Mouse (Mus musculus) cerebellum, postnatal 25 days (tissue): ENCODE measurements around the gene Olfr194.
"Not testable (repeated sequence)": the region's sequence is repeated elsewhere in the genome, so short reads cannot be mapped to it uniquely, and the experiment has no call there.

Experiments used
- DNase-seq, 2 experiments: peaks; one replicate each; pipeline ENCODE4 v3.0.0; 2021; ENCODE audit warnings: mixed read lengths in 2 of 2

Olfr194 gene

GRCm38 (mm10) chr16:59120969-59121368 lies at the start of gene Olfr194:
Gene Olfr194, minus strand, starts transcription at chr16:59121069.
- DNase-seq = no peak

- no peak for DNase-seq
These were observed 49.5 kb upstream of the Olfr194 start, which contains the start of gene Olfr196 for GRCm38 (mm10) chr16:59170354-59170753. Gene Olfr196, minus strand, starts transcription at chr16:59170454.

- DNase-seq = no peak
These were observed 31.1 kb upstream of the Olfr194 start for GRCm38 (mm10) chr16:59151996-59152395.

- no peak for DNase-seq
These were observed 25.9 kb upstream of the Olfr194 start, which contains the start of gene Olfr195 for GRCm38 (mm10) chr16:59146746-59147145. Gene Olfr195, plus strand, starts transcription at chr16:59147046.

- no peak for DNase-seq
These were observed 20.2 kb upstream of the Olfr194 start for GRCm38 (mm10) chr16:59141105-59141504.

GRCm38 (mm10) chr16:59130740-59131139 lies 9.9 kb upstream of the Olfr194 start:
- DNase-seq = no peak

GRCm38 (mm10) chr16:59111781-59112180 lies 9.1 kb downstream of the Olfr194 start, which contains the start of gene Olfr193:
Gene Olfr193, minus strand, starts transcription at chr16:59111881.
- no peak for DNase-seq

GRCm38 (mm10) chr16:59108522-59108921 lies 12.3 kb downstream of the Olfr194 start:
- DNase-seq = not testable (repeated sequence)

GRCm38 (mm10) chr16:59105312-59105711 lies 15.6 kb downstream of the Olfr194 start:
- DNase-seq = no peak

GRCm38 (mm10) chr16:59089722-59090121 lies 31.1 kb downstream of the Olfr194 start, which contains the start of gene Olfr191:
Gene Olfr191, minus strand, starts transcription at chr16:59089822.
- not testable (repeated sequence) for DNase-seq

- not testable (repeated sequence) for DNase-seq
These were observed 39.8 kb downstream of the Olfr194 start for GRCm38 (mm10) chr16:59081113-59081512.

- no peak for DNase-seq
These were observed 43.0 kb downstream of the Olfr194 start, which contains the start of gene Olfr190 for GRCm38 (mm10) chr16:59077905-59078304. Gene Olfr190, minus strand, starts transcription at chr16:59078005.

GRCm38 (mm10) chr16:59073520-59073919 lies 47.3 kb downstream of the Olfr194 start:
- DNase-seq = no peak

GRCm38 (mm10) chr16:59071755-59072154 lies 49.1 kb downstream of the Olfr194 start:
- no peak for DNase-seq
